Mouse (Mus musculus) kidney, adult 2 months (tissue): ENCODE results near the gene Nudt21. TPM values are rescaled to one million over a fixed set of nuclear protein-coding genes. Genes with fewer than 3 reads are reported as not detected.

ENCODE experiments used
- DNase-seq: peaks from one replicate; pipeline ENCODE4 v3.0.0; 2021
- H3K27ac ChIP-seq: fragments of 200-500 bp; 2 replicates; pipeline ENCODE4 v1.5.1; 2012; ENCODE audit warnings: low read depth, low read length, control low read depth, inconsistent platforms; ENCODE audit not compliant: insufficient read depth
- H3K27me3 ChIP-seq: fragments of 200-500 bp; replicated peaks from 2 replicates; pipeline ENCODE4 v1.6.1; 2012; ENCODE audit warnings: mild to moderate bottlenecking, moderate library complexity, low read length, inconsistent platforms; ENCODE audit not compliant: control insufficient read depth, insufficient read depth
- H3K36me3 ChIP-seq: fragments of 200-500 bp; 2 replicates; pipeline ENCODE4 v1.6.1; 2012; ENCODE audit warnings: mild to moderate bottlenecking, moderate library complexity, low read length, inconsistent platforms; ENCODE audit not compliant: control insufficient read depth, insufficient read depth
- H3K4me1 ChIP-seq: fragments of 200-500 bp; 2 replicates; pipeline ENCODE4 v1.6.1; 2011; ENCODE audit warnings: low read length; ENCODE audit not compliant: control insufficient read depth, insufficient read depth
- H3K4me3 ChIP-seq: fragments of 200-500 bp; 2 replicates; pipeline ENCODE4 v1.5.1; 2011; ENCODE audit warnings: mild to moderate bottlenecking, low read depth, low read length, control low read depth; ENCODE audit not compliant: insufficient read depth
- CTCF ChIP-seq: fragments of 200-500 bp; conservative IDR thresholded peaks from 2 replicates; pipeline ENCODE4 v1.5.1; 2011; ENCODE audit warnings: low read depth, mild to moderate bottlenecking, control low read depth, low read length, moderate library complexity, mixed read lengths; ENCODE audit not compliant: insufficient read depth, insufficient read length
- POLR2A ChIP-seq: fragments of 200-500 bp; IDR thresholded peaks from one replicate; pipeline ENCODE4 v1.6.1; 2011; ENCODE audit warnings: low read depth, low read length, control low read depth
- WGBS: fragments of 180-500 bp; shearing (Covaris S2); methylation state at CpG from one replicate; pipeline ENCODE4 v1.1.7; 2018; 5-methylcytosine and 5-hydroxymethylcytosine counted together
- polyA plus RNA-seq: library from polyadenylated mRNA; depleted of rRNA; stranded (reverse); fragments of >200 nt; gene quantifications from 2 replicates; pipeline ENCODE4 v1.2.3, GENCODE M21; 2012

Nudt21 gene
- polyA plus RNA-seq, 1 experiment, result 22.1 TPM

DNA sequence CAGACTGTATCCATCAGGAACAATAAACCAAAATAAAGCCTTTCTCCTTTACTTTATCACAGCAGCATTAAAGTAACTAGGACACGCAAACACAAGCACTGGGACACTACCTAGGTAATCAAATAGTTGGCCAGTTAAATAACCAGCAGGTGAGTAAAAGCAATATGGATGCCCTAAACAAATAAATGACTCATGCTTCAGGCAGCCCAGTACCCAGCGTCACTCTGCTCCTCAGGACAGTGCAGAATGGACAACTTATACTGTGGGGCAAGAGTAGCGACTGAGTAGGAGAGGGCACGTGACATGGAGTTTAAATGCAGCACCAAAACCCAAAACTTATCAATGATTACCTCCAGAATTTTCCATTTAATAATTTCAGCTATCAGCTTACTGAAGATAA is 47.1 kb downstream of the Nudt21 start:
- WGBS, result 91% methylated on average over 4 of the region's 4 CpGs
- no peak for TF ChIP-seq CTCF
- no peak for TF ChIP-seq POLR2A
- no peak overlapping the region for H3K4me3 ChIP-seq
- peaks cover 1% of the 10 kb centered on the region for H3K36me3 ChIP-seq
- DNase-seq, result no peak
- no peaks in the 10 kb centered on the region for H3K4me1 ChIP-seq
- H3K27ac ChIP-seq, result no peak overlapping the region
- H3K27me3 ChIP-seq, result no peaks in the 10 kb centered on the region

DNA sequence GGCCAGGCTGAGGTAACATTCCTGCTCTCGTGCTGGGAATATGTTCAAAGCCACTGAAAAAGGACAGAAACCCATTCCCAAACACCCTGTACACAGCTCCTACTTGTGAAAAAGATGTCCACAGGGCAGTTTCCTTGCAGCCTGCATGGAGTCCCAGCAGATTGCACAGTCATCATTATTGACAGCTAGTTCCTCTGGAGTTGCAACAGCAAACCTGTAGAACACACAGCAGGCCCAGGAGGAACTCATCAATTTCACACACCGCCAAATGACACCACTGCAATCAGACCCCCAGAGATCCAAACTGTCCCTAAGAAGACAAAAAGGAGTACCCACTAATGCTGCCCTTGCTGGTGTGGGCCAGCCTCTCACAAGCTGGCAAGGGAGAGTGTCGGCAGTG is 52.1 kb downstream of the Nudt21 start:
- H3K36me3 ChIP-seq, result peaks cover 1% of the 10 kb centered on the region
- 92% methylated on average over 3 of the region's 3 CpGs for WGBS
- no peak for DNase-seq
- TF ChIP-seq CTCF (no peak), POLR2A (no peak)
- H3K4me3 ChIP-seq, result no peak overlapping the region
- no peaks in the 10 kb centered on the region; the same call in 1 of the 2 replicates for H3K4me1 ChIP-seq
- H3K27ac ChIP-seq, result no peak overlapping the region
- H3K27me3 ChIP-seq, result no peaks in the 10 kb centered on the region

DNA sequence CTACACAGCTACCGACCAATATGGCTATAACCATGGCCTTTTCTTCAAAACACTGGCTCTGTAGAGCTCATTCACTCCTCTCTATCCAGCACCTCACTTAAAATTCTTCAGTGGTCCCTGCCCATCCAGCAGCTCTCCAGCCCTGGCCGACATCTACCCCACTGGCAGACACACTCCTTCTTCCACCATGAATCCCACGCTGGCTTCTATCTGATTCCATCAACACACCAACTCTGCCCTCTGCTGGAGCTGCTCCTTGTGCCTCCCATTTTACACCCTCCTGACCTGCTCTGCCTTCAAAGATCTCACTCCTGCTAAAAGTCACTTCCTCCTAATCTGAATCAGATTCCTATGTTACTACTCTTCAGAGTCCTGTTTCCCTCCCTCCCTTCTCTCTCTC is 53.0 kb downstream of the Nudt21 start:
- Histone ChIP-seq H3K36me3 (peaks cover 1% of the 10 kb centered on the region), H3K4me3 (no peak overlapping the region), H3K27me3 (no peaks in the 10 kb centered on the region), H3K27ac (no peak overlapping the region), H3K4me1 (no peaks in the 10 kb centered on the region; the same call in 1 of the 2 replicates)
- no peak for TF ChIP-seq POLR2A
- TF ChIP-seq CTCF, result peak; percentile 39
- 88% methylated on average over 3 of the region's 3 CpGs for WGBS
- no peak for DNase-seq

DNA sequence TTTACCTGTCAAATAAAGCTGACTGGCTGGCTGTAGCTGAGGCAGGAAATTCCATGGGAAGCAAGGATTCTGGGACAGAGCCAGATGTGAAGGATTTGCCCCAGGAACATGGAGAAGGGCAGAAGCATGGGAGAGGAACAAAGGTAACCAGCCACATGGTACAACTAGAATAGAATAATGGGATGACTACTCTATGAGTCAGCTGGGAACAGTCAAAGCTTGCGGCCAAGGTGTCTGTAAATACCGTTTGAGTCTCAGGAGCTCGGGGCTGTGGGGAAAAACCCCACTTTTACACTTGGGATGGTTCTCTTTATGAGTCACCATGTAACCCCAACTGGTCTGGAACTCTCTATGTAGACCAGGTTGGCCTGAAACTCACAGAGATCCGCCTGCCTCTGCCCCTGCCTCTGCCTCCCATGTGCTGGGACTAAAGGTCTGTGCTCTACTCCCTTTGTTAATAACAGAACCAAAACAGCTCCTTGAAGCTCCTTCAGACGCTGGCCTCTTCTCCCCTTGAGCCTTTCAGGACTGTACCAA is 55.1 kb downstream of the Nudt21 start:
- no peaks in the 10 kb centered on the region; the same call in 1 of the 2 replicates for H3K4me1 ChIP-seq
- WGBS, result 88% methylated on average over 5 of the region's 5 CpGs
- no peaks in the 10 kb centered on the region; the same call in none of the 2 replicates for H3K36me3 ChIP-seq
- TF ChIP-seq POLR2A (no peak), CTCF (no peak)
- DNase-seq, result no peak
- no peaks in the 10 kb centered on the region for H3K27me3 ChIP-seq
- H3K4me3 ChIP-seq, result no peak overlapping the region
- H3K27ac ChIP-seq, result no peak overlapping the region

DNA sequence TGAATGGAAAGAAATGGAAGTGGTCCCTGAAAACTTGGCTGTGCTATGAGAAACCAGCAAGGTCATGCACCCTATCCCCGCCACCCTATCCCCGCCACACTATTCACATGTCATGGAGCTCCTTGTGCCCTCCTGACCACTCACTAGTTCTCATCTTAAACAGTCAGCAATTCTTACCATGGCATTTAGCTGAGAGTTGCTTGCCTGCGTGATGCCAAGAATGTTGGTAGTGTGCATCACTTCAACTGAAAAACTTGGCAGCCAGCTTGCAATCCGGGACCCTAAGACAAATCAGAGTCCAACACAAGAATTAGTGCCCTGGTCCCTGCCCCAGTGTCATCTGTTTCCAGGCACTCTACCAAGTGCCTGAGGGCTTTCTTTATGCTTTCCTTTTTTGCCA is 56.7 kb downstream of the Nudt21 start:
- H3K36me3 ChIP-seq, result no peaks in the 10 kb centered on the region; the same call in none of the 2 replicates
- TF ChIP-seq POLR2A, result no peak
- no peak for TF ChIP-seq CTCF

DNA sequence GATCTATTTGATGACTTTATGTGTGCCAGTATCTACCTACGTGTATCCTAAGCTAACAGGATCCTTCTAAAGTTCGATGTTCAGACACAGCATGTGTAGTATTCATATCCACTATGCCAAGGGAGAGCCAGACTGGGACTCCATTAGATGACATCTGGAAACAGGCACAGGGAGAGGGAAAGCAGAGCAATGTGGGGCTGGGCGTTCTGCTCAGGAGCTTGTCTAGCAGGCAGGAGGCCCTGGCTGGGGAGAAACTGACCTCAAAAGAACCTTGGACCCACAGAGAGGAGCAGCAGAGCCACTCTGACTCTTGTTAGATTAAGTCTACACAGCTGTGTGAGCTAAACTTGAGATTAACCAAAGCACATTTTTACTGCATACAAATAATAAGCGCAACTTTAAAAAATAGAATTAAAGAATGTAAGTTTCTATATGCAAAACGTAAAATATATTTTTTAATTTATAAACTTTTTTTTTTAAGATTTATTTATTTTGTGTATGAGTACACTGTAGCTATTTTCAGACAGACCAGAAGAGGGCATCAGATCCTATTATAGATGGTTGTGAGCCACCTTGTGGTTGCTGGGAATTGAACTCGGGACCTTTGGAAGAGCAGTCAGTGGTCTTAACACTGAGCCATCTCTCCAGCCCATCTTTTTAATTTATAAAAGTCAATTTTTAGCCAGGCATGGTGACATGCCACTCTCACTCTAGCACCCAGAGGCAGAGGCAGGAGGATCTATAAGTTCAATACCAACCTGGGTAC is 60.2 kb downstream of the Nudt21 start:
- TF ChIP-seq POLR2A, result no peak
- no peak for TF ChIP-seq CTCF
- no peaks in the 10 kb centered on the region for H3K27me3 ChIP-seq
- H3K36me3 ChIP-seq, result peaks cover 3% of the 10 kb centered on the region
- 91% methylated on average over 6 of the region's 6 CpGs for WGBS
- DNase-seq, result no peak
- H3K4me1 ChIP-seq, result peaks cover 2% of the 10 kb centered on the region; the same call in 1 of the 2 replicates
- no peak overlapping the region for H3K27ac ChIP-seq
- H3K4me3 ChIP-seq, result no peak overlapping the region

More for the DNA sequence above, 56.7 kb downstream of the Nudt21 start:
- Histone ChIP-seq H3K27ac (peak overlapping the region; percentile 30; the same call in 1 of the 2 replicates), H3K4me1 (no peaks in the 10 kb centered on the region; the same call in 1 of the 2 replicates), H3K4me3 (no peak overlapping the region), H3K27me3 (no peaks in the 10 kb centered on the region)
- 64% methylated on average over 4 of the region's 4 CpGs for WGBS
- peak; percentile 53 for DNase-seq

DNA sequence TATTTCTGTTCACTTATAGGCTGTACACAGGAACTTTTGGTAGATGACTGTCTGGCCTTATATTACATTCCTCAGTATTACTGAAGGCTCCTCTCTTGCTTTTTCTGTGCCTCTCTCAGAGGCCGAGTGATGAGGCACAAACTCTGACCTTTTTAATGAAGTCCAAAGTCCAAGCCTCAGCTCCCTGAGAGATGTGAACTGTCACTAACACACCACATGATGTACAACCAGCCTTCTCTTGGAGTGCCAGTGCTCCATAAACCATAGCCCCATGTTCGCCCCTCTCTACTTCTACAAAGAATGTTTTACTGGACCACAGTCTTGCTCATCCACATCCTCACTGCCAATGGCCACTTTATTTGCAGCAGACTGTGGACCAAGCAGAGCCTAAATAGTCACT is 61.5 kb downstream of the Nudt21 start:
- Histone ChIP-seq H3K27me3 (no peaks in the 10 kb centered on the region), H3K4me3 (no peak overlapping the region), H3K27ac (no peak overlapping the region), H3K4me1 (peaks cover 2% of the 10 kb centered on the region; the same call in 1 of the 2 replicates), H3K36me3 (peaks cover 3% of the 10 kb centered on the region)
- TF ChIP-seq POLR2A, result no peak
- peak; percentile 61 for DNase-seq
- WGBS, result 65% methylated on average over 2 of the region's 2 CpGs
